In genomic region chr12:21426065-21426940, GRCm38 (mm10) we compare ENCODE assay signal across 8 mouse cellular contexts. TPM values are rescaled to one million over a fixed set of nuclear protein-coding genes. Genes with fewer than 3 reads are reported as not detected.
DNase-seq lines count a peak whose midpoint lies in the region; ATAC-seq lines count a peak whose summit lies in the region.

No protein-coding gene starts in this region.

- peak overlapping the region; percentile 51 for H3K4me2 ChIP-seq in embryonic facial prominence, embryonic 15.5 days (replicated peaks)

- peaks cover 15% of the 10 kb centered on the region for H3K4me1 ChIP-seq in embryonic facial prominence, embryonic 15.5 days

- 6% methylated on average over 16 of the region's 16 CpGs for WGBS in embryonic facial prominence, embryonic 15.5 days

- peak overlapping the region; percentile 77 for H3K27ac ChIP-seq in embryonic facial prominence, embryonic 15.5 days (replicated peaks)

- no peaks in the 10 kb centered on the region for H3K36me3 ChIP-seq in embryonic facial prominence, embryonic 15.5 days

- H3K9ac ChIP-seq in embryonic facial prominence, embryonic 15.5 days = no peak overlapping the region

- peak overlapping the region; percentile 32 for H3K4me3 ChIP-seq in embryonic facial prominence, embryonic 15.5 days (replicated peaks)

- ATAC-seq in embryonic facial prominence, embryonic 15.5 days (ENCODE audit: insufficient number of reproducible peaks, low FRiP score, low TSS enrichment, low read depth) = no peak; the same call in 1 of the 2 replicates
- ATAC-seq in cerebellum, adult (ENCODE audit: insufficient number of reproducible peaks, low FRiP score, low TSS enrichment) = no peak

- no peaks in the 10 kb centered on the region for H3K9me3 ChIP-seq in embryonic facial prominence, embryonic 15.5 days (replicated peaks)

- intact Hi-C loops in heart, postnatal 14 days (cut with DNase I) = no loop called here

- peak; percentile 50 for DNase-seq in urinary bladder, postnatal 14 days (ENCODE audit: low spot score)
- DNase-seq in urinary bladder, postnatal 10 days (ENCODE audit: low spot score) = no peak
- peak; percentile 63 to 68 for DNase-seq in heart, postnatal 14 days
- peak; percentile 78 to 85 for DNase-seq in kidney, postnatal 25 days
- peak; percentile 69 to 86 for DNase-seq in lung, postnatal 4 days
- peak; percentile 52 for DNase-seq in skeletal muscle tissue, adult 2 months (ENCODE audit: low read depth, low spot score)

- no peaks in the 10 kb centered on the region for H3K27me3 ChIP-seq in embryonic facial prominence, embryonic 15.5 days

RNA-seq across cellular contexts. Expression of gene Ywhaq, which starts 8.9 kb away (rescaled TPM):
- polyA plus RNA-seq in embryonic facial prominence, embryonic 15.5 days (2015; fragmentation: Nextera tagmentation; extraction: Ambion mirVana) = 527 and 542 TPM in 2 replicates
- 100 to 1,000 TPM in 1 of 2 experiments, 10 to 100 TPM in 1; 97.2 to 104 TPM for total RNA-seq in heart, postnatal 14 days (2021)

RNA-seq across cellular contexts. Expression of gene Adam17, which starts 52.9 kb away (rescaled TPM):
- polyA plus RNA-seq in embryonic facial prominence, embryonic 15.5 days (2015; fragmentation: Nextera tagmentation; extraction: Ambion mirVana) = 35.6 and 44.2 TPM in 2 replicates
- total RNA-seq in heart, postnatal 14 days (2021) = 10 to 100 TPM; 48.4 to 63.3 TPM
